ENCODE assay signal across 10 mouse cellular contexts in the genomic region with DNA sequence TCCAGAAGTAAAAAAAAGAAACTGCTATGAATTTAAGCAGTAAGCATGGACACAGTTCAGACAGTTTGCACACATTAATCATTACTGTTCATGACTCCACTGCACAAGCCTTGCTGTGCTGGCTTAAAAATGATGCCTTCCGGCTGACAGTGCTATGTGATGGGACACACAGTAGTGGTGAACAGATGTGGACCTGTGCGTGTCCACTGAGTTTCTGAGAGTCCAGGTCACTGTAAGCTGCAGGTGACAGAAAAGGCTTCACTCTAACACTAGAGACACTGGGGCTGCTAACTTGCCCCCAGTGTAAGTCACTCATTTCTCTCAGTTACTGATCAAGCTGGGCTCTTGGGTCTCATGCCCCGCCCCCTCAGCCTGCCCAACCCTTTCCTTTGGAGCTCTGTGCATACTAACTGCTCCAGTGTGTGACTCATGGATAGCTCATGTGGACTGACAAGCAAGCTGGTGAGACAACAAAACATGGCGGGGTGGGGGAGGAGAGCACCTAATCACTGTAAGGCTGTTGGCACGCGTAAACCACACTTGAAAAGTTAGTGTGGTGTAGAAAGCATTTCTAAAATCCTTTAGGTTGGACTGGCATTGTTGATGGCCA. TPM values are rescaled to one million over a fixed set of nuclear protein-coding genes. Genes with fewer than 3 reads are reported as not detected.
DNase-seq lines count a peak whose midpoint lies in the region; ATAC-seq lines count a peak whose summit lies in the region.
"Had no signal": no experiment of that assay in that cellular context is flagged by ENCODE, and none has a peak within 500 bp of the region (broad histone marks: within the 10 kb centered on the region; RNA-seq: fewer than 3 reads in every experiment).

No protein-coding gene starts in this region.

- no peak overlapping the region for H3K4me3 ChIP-seq in kidney, embryonic 16.5 days (ENCODE audit: low read length)
- H3K4me3 ChIP-seq in forebrain, embryonic 16.5 days (replicated peaks; ENCODE audit: low read length) = no peak overlapping the region

- H3K27me3 ChIP-seq in kidney, embryonic 16.5 days (ENCODE audit: insufficient read depth, low read length) = no peaks in the 10 kb centered on the region
- no peaks in the 10 kb centered on the region for H3K27me3 ChIP-seq in forebrain, embryonic 16.5 days (replicated peaks; ENCODE audit: control insufficient read depth, insufficient read depth, low read length)

- peaks cover 7% of the 10 kb centered on the region; the same call in 1 of the 2 replicates for H3K4me1 ChIP-seq in kidney, embryonic 16.5 days (ENCODE audit: insufficient read depth, low read length)
- no peaks in the 10 kb centered on the region for H3K4me1 ChIP-seq in forebrain, embryonic 16.5 days (replicated peaks; ENCODE audit: control insufficient read depth, insufficient read depth, low read length)

- DNase-seq in embryo, embryonic 10.5 days (ENCODE audit: low spot score) = peak; percentile 1
- DNase-seq in embryo, embryonic 10 days (ENCODE audit: low spot score) = no peak
- DNase-seq in right cerebral cortex, adult 18-20 months = peak; percentile 19
- no peak for DNase-seq in right cerebral cortex, postnatal 10 days (ENCODE audit: low spot score in 2 of 2)
- DNase-seq in telencephalon, adult 2 months (ENCODE audit: low read depth, low spot score) = peak; percentile 29

- WGBS in kidney, embryonic 16.5 days = 67% methylated on average over 6 of the region's 6 CpGs
- WGBS in forebrain, embryonic 16.5 days = 77% methylated on average over 6 of the region's 6 CpGs

- no peak overlapping the region for H3K27ac ChIP-seq in kidney, embryonic 16.5 days (ENCODE audit: low read length)
- H3K27ac ChIP-seq in forebrain, embryonic 16.5 days (ENCODE audit: low read length) = no peak overlapping the region

- H3K9ac ChIP-seq in kidney, embryonic 16.5 days (replicated peaks; ENCODE audit: low read length) = no peak overlapping the region
- H3K9ac ChIP-seq in forebrain, embryonic 16.5 days (replicated peaks; ENCODE audit: low read depth, low read length) = no peak overlapping the region

- H3K36me3 ChIP-seq in kidney, embryonic 16.5 days (ENCODE audit: insufficient read depth, low read length) = no peaks in the 10 kb centered on the region
- H3K36me3 ChIP-seq in forebrain, embryonic 16.5 days (ENCODE audit: control insufficient read depth, insufficient read depth) = no peaks in the 10 kb centered on the region

- peak; percentile 87 for ATAC-seq in kidney, embryonic 16.5 days (ENCODE audit: low FRiP score, low TSS enrichment)
- no peak for ATAC-seq in forebrain, embryonic 16.5 days
- ATAC-seq in granulocyte monocyte progenitor cell, adult 5-6 weeks (replicated peaks; ENCODE audit: poor library complexity, severe bottlenecking) = no peak

- no peaks in the 10 kb centered on the region for H3K9me3 ChIP-seq in kidney, embryonic 16.5 days (ENCODE audit: low read length)
- H3K9me3 ChIP-seq in forebrain, embryonic 16.5 days (ENCODE audit: control insufficient read depth, low read length) = no peaks in the 10 kb centered on the region

- H3K4me2 ChIP-seq in kidney, embryonic 16.5 days (replicated peaks; ENCODE audit: low read depth, low read length) = no peak overlapping the region
- H3K4me2 ChIP-seq in forebrain, embryonic 16.5 days (ENCODE audit: low read length) = no peak overlapping the region

RNA-seq across cellular contexts. Expression of a gene that starts 23.5 kb away (rescaled TPM):
- 40.7 and 42.6 TPM in 2 replicates for polyA plus RNA-seq in kidney, embryonic 16.5 days (2015; fragmentation: Nextera tagmentation; extraction: Ambion mirVana)
- 136 and 138 TPM in 2 replicates for polyA plus RNA-seq in forebrain, embryonic 16.5 days (2015; fragmentation: Nextera tagmentation; extraction: Ambion mirVana)
- 21.4 and 32.6 TPM in 2 replicates for total RNA-seq in granulocyte monocyte progenitor cell, adult 5-6 weeks (2014; fragmentation: Nextera tagmentation)
- total RNA-seq in granulocyte monocyte progenitor cell, adult 5-6 weeks (2017) = 11.3 and 23.3 TPM in 2 replicates

RNA-seq across cellular contexts. Expression of a gene that starts 43.1 kb away (rescaled TPM):
- not detected in 2 replicates for polyA plus RNA-seq in kidney, embryonic 16.5 days (2015; fragmentation: Nextera tagmentation; extraction: Ambion mirVana)
- polyA plus RNA-seq in forebrain, embryonic 16.5 days (2015; fragmentation: Nextera tagmentation; extraction: Ambion mirVana) = not detected in 2 replicates
- not detected in 2 replicates for total RNA-seq in granulocyte monocyte progenitor cell, adult 5-6 weeks (2014; fragmentation: Nextera tagmentation)
- not detected in 2 replicates for total RNA-seq in granulocyte monocyte progenitor cell, adult 5-6 weeks (2017)
- total RNA-seq: left cerebral cortex, postnatal 25 days had no signal
- polyA plus RNA-seq: heart, embryonic 14.5 days had no signal

Comparison
In these comparisons a context has a peak if more than half of its experiments do, and no peak if none do; other contexts are left out.
1. DNase-seq: peak in embryo, embryonic 10.5 days (single experiment), right cerebral cortex, adult 18-20 months (single experiment) and telencephalon, adult 2 months (single experiment); none in embryo, embryonic 10 days (single experiment) and right cerebral cortex, postnatal 10 days (0 of 2).